Mouse (Mus musculus) lung, adult 2 months (tissue): Measurements from ENCODE around the gene Ptprcap.

Source experiments
- CTCF ChIP-seq: fragments of 200-500 bp; IDR thresholded peaks from 2 replicates; pipeline ENCODE4 v1.5.1; 2011; ENCODE audit warnings: mild to moderate bottlenecking, low read length, control low read depth; ENCODE audit not compliant: insufficient read depth
- POLR2A ChIP-seq: fragments of 200-500 bp; IDR thresholded peaks from 2 replicates; pipeline ENCODE4 v1.6.1; 2011; ENCODE audit warnings: low read depth, mild to moderate bottlenecking, control low read depth, low read length, borderline replicate concordance; ENCODE audit errors: extremely low read depth

DNA sequence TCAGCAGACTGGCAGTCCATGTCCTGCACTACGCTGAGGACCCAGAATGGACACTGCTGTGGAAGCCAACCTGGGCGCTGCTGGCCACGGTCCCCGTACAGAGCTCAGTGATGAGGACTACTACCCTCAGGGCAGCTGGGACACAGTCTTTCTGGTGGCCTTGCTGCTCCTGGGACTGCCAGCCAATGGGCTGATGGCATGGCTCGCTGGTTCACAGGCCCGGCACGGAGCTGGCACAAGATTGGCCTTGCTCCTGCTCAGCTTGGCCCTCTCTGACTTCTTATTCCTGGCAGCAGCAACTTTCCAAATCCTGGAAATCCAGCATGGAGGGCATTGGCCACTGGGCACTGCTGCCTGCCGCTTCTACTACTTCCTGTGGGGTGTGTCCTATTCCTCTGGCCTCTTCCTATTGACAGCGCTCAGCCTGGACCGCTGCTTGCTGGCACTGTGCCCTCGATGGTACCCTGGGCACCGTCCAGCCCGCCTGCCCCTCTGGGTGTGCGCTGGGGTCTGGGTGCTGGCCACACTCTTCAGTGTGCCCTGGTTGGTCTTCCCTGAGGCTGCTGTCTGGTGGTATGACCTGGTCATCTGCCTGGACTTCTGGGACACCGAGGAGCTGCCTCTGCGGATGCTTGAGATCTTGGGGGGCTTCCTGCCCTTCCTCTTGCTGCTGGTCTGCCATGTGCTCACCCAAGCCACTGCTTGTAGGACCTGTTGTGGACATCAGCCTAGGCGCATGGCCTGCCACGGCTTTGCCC, 10.8 kb upstream of the Ptprcap start:
- TF ChIP-seq CTCF = no peak
- no peak for TF ChIP-seq POLR2A
